Mouse (Mus musculus) myocyte (in vitro differentiated cells): ENCODE measurements around the gene Krt6b.

ENCODE experiments used
- CEBPB ChIP-seq: IDR thresholded peaks from 2 replicates; pipeline ENCODE4 v1.6.1; 2011; ENCODE audit warnings: mild to moderate bottlenecking, moderate library complexity; ENCODE audit not compliant: poor library complexity, insufficient read depth, severe bottlenecking
- POLR2A ChIP-seq: IDR thresholded peaks from one replicate; pipeline ENCODE4 v1.6.1; 2011; ENCODE audit warnings: low read depth, mild to moderate bottlenecking, control low read depth, moderate library complexity; ENCODE audit not compliant: insufficient read length
- USF1 ChIP-seq: IDR thresholded peaks from one replicate; pipeline ENCODE4 v1.6.1; 2011; ENCODE audit warnings: low read depth, mild to moderate bottlenecking, control low read depth, moderate library complexity

GRCm38 (mm10) chr15:101699192-101699591 lies 19.1 kb upstream of the Krt6b start:
- TF ChIP-seq USF1 (no peak), CEBPB (no peak), POLR2A (no peak)
